Mouse (Mus musculus) gastrocnemius, adult 8-10 months (tissue): ENCODE data around the gene Zkscan2. TPM values are rescaled to one million over a fixed set of nuclear protein-coding genes. Genes with fewer than 3 reads are reported as not detected.

Experiments used
- DNase-seq, 2 experiments: peaks; one replicate each; pipeline ENCODE4 v3.0.0; 2022; ENCODE audit warnings: low spot score in 2 of 2
- total RNA-seq, 4 experiments: library from RNA; stranded (reverse); gene quantifications; 2 replicates each; pipeline ENCODE4 v1.2.4; 2022

The Zkscan2 gene
- total RNA-seq, 4 experiments from 2014 or later = 0.07 to 0.19 (median 0.15) TPM

DNA sequence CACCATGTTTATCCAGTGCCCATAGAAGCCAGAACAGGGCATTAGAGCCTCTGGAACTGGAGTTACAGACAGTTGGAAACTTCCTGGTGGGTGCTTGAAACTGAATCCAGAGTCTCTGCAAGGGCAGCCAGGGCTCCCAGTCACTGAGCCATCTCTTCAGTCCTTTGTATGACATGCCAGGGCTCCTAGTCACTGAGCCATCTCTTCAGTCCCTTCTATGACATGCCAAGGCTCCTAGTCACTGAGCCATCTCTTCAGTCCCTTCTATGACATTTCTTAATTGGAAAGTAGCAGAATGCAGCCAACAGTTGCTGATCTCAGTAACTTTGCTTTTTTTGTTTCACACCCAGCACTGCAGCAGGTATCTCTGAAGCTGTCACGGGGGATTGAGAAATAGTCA lies 58.2 kb downstream of the Zkscan2 start:
- DNase-seq = no peak

GRCm38 (mm10) chr7:123431206-123431605 lies 69.0 kb downstream of the Zkscan2 start:
- no peak for DNase-seq

- DNase-seq = no peak
Observed at GRCm38 (mm10) chr7:123430411-123430705, 69.9 kb downstream of the Zkscan2 start.

- no peak for DNase-seq
Observed at GRCm38 (mm10) chr7:123429624-123430410, 70.4 kb downstream of the Zkscan2 start.

Other genes starting within 250 kb of the Zkscan2 start
- gene Lcmt1, start 130.7 kb downstream of the Zkscan2 start, total RNA-seq = 10 to 100 TPM; 29.4 to 35.5 (median 30.3) TPM
- gene Arhgap17, start 130.5 kb downstream of the Zkscan2 start, total RNA-seq = 10 to 100 TPM; 11.8 to 17.7 (median 15.4) TPM
- gene Aqp8, start 38.2 kb downstream of the Zkscan2 start, total RNA-seq = not detected